Mouse (Mus musculus) intestine, embryonic 14.5 days (tissue): ENCODE results near the gene Camk2d. TPM values are rescaled to one million over a fixed set of nuclear protein-coding genes. Genes with fewer than 3 reads are reported as not detected.

Source experiments
- ATAC-seq: fragments of 200-750 bp; cut with Nextera tagmentation; replicated peaks from 2 replicates; pipeline ENCODE4 v1.8.0; 2017; ENCODE audit warnings: low read depth, moderate number of reproducible peaks, moderate TSS enrichment, moderate library complexity; ENCODE audit not compliant: low FRiP score, low TSS enrichment
- DNase-seq: peaks from one replicate; pipeline ENCODE4 v3.0.0-alpha.2; 2018; ENCODE audit warnings: low spot score
- H3K27ac ChIP-seq: fragments of 300-500 bp; sonication (generic); 2 replicates; pipeline ENCODE4 v1.5.1; 2014; ENCODE audit warnings: low read depth, mild to moderate bottlenecking, control low read depth
- H3K27me3 ChIP-seq: fragments of 300-500 bp; sonication (generic); replicated peaks from 2 replicates; pipeline ENCODE4 v1.6.1; 2014; ENCODE audit warnings: low read length, control low read depth; ENCODE audit not compliant: control insufficient read depth, insufficient read depth
- H3K36me3 ChIP-seq: fragments of 300-500 bp; sonication (generic); 2 replicates; pipeline ENCODE4 v1.6.1; 2014; ENCODE audit warnings: low read length, control low read depth; ENCODE audit not compliant: control insufficient read depth, insufficient read depth
- H3K4me1 ChIP-seq: fragments of 300-500 bp; sonication (generic); replicated peaks from 2 replicates; pipeline ENCODE4 v1.6.1; 2014; ENCODE audit warnings: low read length, control low read depth, mixed read lengths; ENCODE audit not compliant: control insufficient read depth, insufficient read depth
- H3K4me2 ChIP-seq: fragments of 300-500 bp; sonication (generic); 2 replicates; pipeline ENCODE4 v1.6.1; 2014; ENCODE audit warnings: low read length
- H3K4me3 ChIP-seq: fragments of 300-500 bp; sonication (generic); 2 replicates; pipeline ENCODE4 v1.5.1; 2014; ENCODE audit warnings: low read depth, low read length, control low read depth, mixed read lengths
- H3K9ac ChIP-seq: fragments of 300-500 bp; sonication (generic); 2 replicates; pipeline ENCODE4 v1.6.1; 2014; ENCODE audit warnings: mild to moderate bottlenecking, low read length
- H3K9me3 ChIP-seq: fragments of 300-500 bp; sonication (generic); 2 replicates; pipeline ENCODE4 v1.6.1; 2016; ENCODE audit warnings: low read length, control low read depth; ENCODE audit not compliant: control insufficient read depth
- WGBS: fragments of 180-500 bp; shearing (Covaris S2); extraction: QIAGEN DNeasy Blood & Tissue Kit; methylation state at CpG from one replicate; pipeline ENCODE4 v1.1.7; 2014; 5-methylcytosine and 5-hydroxymethylcytosine counted together
- polyA plus RNA-seq: library from polyadenylated mRNA; unstranded; fragments of >200 nt; fragmentation: Nextera tagmentation; extraction: Ambion mirVana; gene quantifications from 2 replicates; pipeline ENCODE4 v1.2.1, GENCODE M21; 2014

The Camk2d gene
- polyA plus RNA-seq, 1 experiment from 2014 or later = 47.0 TPM

GRCm38 (mm10) chr3:126810372-126811090 is 214.4 kb downstream of the Camk2d start:
- H3K36me3 ChIP-seq = no peaks in the 10 kb centered on the region
- 70% methylated on average over 5 of the region's 5 CpGs for WGBS
- H3K9ac ChIP-seq = no peak overlapping the region
- no peaks in the 10 kb centered on the region for H3K4me1 ChIP-seq
- H3K27ac ChIP-seq = no peak overlapping the region
- H3K9me3 ChIP-seq = no peaks in the 10 kb centered on the region
- no peak overlapping the region for H3K4me2 ChIP-seq
- DNase-seq (no peak), ATAC-seq (no peak)
- no peaks in the 10 kb centered on the region for H3K27me3 ChIP-seq
- no peak overlapping the region for H3K4me3 ChIP-seq

- no peak overlapping the region for H3K4me2 ChIP-seq
- no peak for ATAC-seq
- WGBS = 91% methylated on average over 3 of the region's 3 CpGs
Measured at GRCm38 (mm10) chr3:126811646-126812045, 215.5 kb downstream of the Camk2d start.

GRCm38 (mm10) chr3:126822374-126822773 is 226.3 kb downstream of the Camk2d start:
- Histone ChIP-seq H3K9me3 (no peaks in the 10 kb centered on the region), H3K9ac (no peak overlapping the region), H3K4me3 (no peak overlapping the region), H3K36me3 (no peaks in the 10 kb centered on the region), H3K27me3 (no peaks in the 10 kb centered on the region), H3K4me2 (no peak overlapping the region), H3K27ac (no peak overlapping the region), H3K4me1 (no peaks in the 10 kb centered on the region)
- no peak for ATAC-seq
- DNase-seq = no peak
- 95% methylated on average over 3 of the region's 3 CpGs for WGBS

More at GRCm38 (mm10) chr3:126811646-126812045, 215.5 kb downstream of the Camk2d start:
- Histone ChIP-seq H3K9me3 (no peaks in the 10 kb centered on the region), H3K27ac (no peak overlapping the region), H3K4me3 (no peak overlapping the region), H3K4me1 (no peaks in the 10 kb centered on the region), H3K9ac (no peak overlapping the region), H3K27me3 (no peaks in the 10 kb centered on the region), H3K36me3 (0 out of 2 replicates have a peak, but pooled peaks cover 5% of the 10 kb centered on the region)
- no peak for DNase-seq

GRCm38 (mm10) chr3:126824930-126825329 is 228.8 kb downstream of the Camk2d start:
- DNase-seq (no peak), ATAC-seq (no peak)
- H3K27ac ChIP-seq = no peak overlapping the region
- WGBS = 81% methylated on average over 1 of the region's 1 CpGs
- no peak overlapping the region for H3K4me2 ChIP-seq
- H3K4me1 ChIP-seq = no peaks in the 10 kb centered on the region
- H3K9ac ChIP-seq = no peak overlapping the region
- no peaks in the 10 kb centered on the region for H3K9me3 ChIP-seq
- H3K27me3 ChIP-seq = no peaks in the 10 kb centered on the region
- no peaks in the 10 kb centered on the region for H3K36me3 ChIP-seq
- no peak overlapping the region for H3K4me3 ChIP-seq

GRCm38 (mm10) chr3:126826172-126826571 is 230.1 kb downstream of the Camk2d start:
- no peaks in the 10 kb centered on the region for H3K4me1 ChIP-seq
- no peak overlapping the region for H3K9ac ChIP-seq
- DNase-seq (no peak), ATAC-seq (no peak)
- 80% methylated on average over 2 of the region's 2 CpGs for WGBS
- no peak overlapping the region for H3K4me3 ChIP-seq
- no peak overlapping the region for H3K27ac ChIP-seq
- H3K27me3 ChIP-seq = no peaks in the 10 kb centered on the region
- H3K4me2 ChIP-seq = no peak overlapping the region
- H3K36me3 ChIP-seq = no peaks in the 10 kb centered on the region
- no peaks in the 10 kb centered on the region for H3K9me3 ChIP-seq

- Histone ChIP-seq H3K36me3 (no peaks in the 10 kb centered on the region), H3K27me3 (no peaks in the 10 kb centered on the region), H3K9me3 (no peaks in the 10 kb centered on the region), H3K9ac (no peak overlapping the region), H3K4me1 (no peaks in the 10 kb centered on the region), H3K27ac (no peak overlapping the region), H3K4me3 (no peak overlapping the region), H3K4me2 (no peak overlapping the region)
- DNase-seq (no peak), ATAC-seq (no peak)
- 91% methylated on average over 3 of the region's 3 CpGs for WGBS
Measured at GRCm38 (mm10) chr3:126827900-126828299, 231.8 kb downstream of the Camk2d start.

GRCm38 (mm10) chr3:126829817-126830216 is 233.7 kb downstream of the Camk2d start:
- Histone ChIP-seq H3K9me3 (no peaks in the 10 kb centered on the region), H3K9ac (no peak overlapping the region), H3K4me3 (no peak overlapping the region), H3K36me3 (peaks cover 5% of the 10 kb centered on the region), H3K4me1 (no peaks in the 10 kb centered on the region), H3K4me2 (no peak overlapping the region), H3K27me3 (no peaks in the 10 kb centered on the region), H3K27ac (no peak overlapping the region)
- ATAC-seq (no peak), DNase-seq (no peak)
- WGBS = 85% methylated on average over 2 of the region's 2 CpGs

GRCm38 (mm10) chr3:126831418-126832138 is 235.5 kb downstream of the Camk2d start:
- WGBS = 36% methylated on average over 6 of the region's 6 CpGs
- no peaks in the 10 kb centered on the region for H3K4me1 ChIP-seq
- no peak for DNase-seq

More at GRCm38 (mm10) chr3:126831418-126832138, 235.5 kb downstream of the Camk2d start:
- Histone ChIP-seq H3K4me2 (no peak overlapping the region), H3K36me3 (peaks cover 6% of the 10 kb centered on the region), H3K27me3 (no peaks in the 10 kb centered on the region), H3K27ac (no peak overlapping the region), H3K9me3 (no peaks in the 10 kb centered on the region), H3K4me3 (no peak overlapping the region), H3K9ac (no peak overlapping the region)
- peak; percentile 50 for ATAC-seq
